7 mouse cellular contexts compared by ENCODE assay signal in genomic region chr15:77411035-77411434, GRCm38 (mm10). TPM values are rescaled to one million over a fixed set of nuclear protein-coding genes. Genes with fewer than 3 reads are reported as not detected.
"Had no signal": no experiment of that assay in that cellular context is flagged by ENCODE, and none has a peak within 500 bp of the region (broad histone marks: within the 10 kb centered on the region; RNA-seq: fewer than 3 reads in every experiment).

Gene Apol9a, minus strand, starts transcription at chr15:77411135.

RNA-seq across cellular contexts. Expression of gene Apol9a, which starts in this region (rescaled TPM):
- total RNA-seq: megakaryocyte progenitor cell, adult 5-6 weeks; monocyte, adult 5-6 weeks had no signal
- polyA plus RNA-seq: liver, embryonic 16.5 days; lung, embryonic 14.5 days; midbrain, embryonic 11.5 days; midbrain, embryonic 13.5 days; neural tube, embryonic 11.5 days had no signal
